Mouse (Mus musculus): ENCODE measurements around the gene Cela1.

Cela1 gene

GRCm38 (mm10) chr15:100687430-100687971 lies at the start of gene Cela1:
Gene Cela1 (minus strand): TSS chr15:100687921.
- no peak for DNase-seq (ENCODE audit: low spot score)

- DNase-seq (ENCODE audit: low spot score) = no peak
These were observed 48.2 kb upstream of the Cela1 start for GRCm38 (mm10) chr15:100735953-100736300.

GRCm38 (mm10) chr15:100735095-100735952 lies 47.6 kb upstream of the Cela1 start:
- DNase-seq (ENCODE audit: low spot score) = no peak

- DNase-seq (ENCODE audit: low spot score) = no peak
These were observed 44.9 kb upstream of the Cela1 start for GRCm38 (mm10) chr15:100732580-100732979.

DNA sequence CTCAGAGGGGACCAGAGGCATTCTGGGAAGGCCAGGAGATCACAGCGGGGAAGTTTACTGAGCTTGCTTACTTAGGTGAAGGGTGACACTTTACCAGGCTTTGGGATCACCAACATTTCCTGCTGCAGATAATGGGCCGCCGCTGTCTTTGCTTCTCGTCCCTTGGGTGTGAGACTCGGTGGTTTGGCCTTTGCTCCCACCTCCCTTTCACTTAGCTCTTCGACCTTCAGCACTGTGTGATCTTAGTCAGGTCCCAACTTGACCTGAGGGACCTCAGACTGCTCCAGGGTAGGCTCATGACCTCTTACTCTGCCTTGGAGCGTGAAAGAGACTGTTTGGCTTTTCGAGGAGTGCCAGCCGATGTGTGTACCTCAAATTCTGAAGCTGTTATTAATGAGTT lies 43.4 kb upstream of the Cela1 start:
- DNase-seq (ENCODE audit: low spot score) = no peak

GRCm38 (mm10) chr15:100729281-100729985 lies 41.7 kb upstream of the Cela1 start, which contains the start of gene Galnt6:
Gene Galnt6 (minus strand): TSS chr15:100729376.
- DNase-seq (ENCODE audit: low spot score) = peak; percentile 73

DNA sequence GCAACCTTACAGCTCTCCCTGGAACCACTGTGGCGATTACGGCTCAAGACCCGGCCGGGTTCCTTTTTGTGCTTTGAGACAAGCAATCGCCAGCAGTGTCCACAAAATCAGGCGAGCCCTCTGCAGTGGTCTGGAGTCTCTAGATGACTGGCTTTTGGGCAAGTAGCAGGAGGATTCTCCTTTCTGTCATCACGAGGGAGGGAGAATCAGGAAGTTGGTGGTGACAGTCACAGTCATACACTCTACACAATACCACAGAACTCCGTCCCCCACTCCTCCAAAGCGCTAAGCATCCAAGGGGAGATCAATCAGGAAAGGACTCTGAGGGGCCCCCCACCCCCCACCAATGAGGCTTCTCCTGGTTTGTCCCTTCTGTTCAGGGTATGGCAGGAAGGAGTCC lies 40.9 kb upstream of the Cela1 start:
- DNase-seq (ENCODE audit: low spot score) = no peak

GRCm38 (mm10) chr15:100727834-100728233 lies 40.1 kb upstream of the Cela1 start:
- no peak for DNase-seq (ENCODE audit: low spot score)

- DNase-seq (ENCODE audit: low spot score) = no peak
These were observed 39.0 kb upstream of the Cela1 start for GRCm38 (mm10) chr15:100726721-100727120.

DNA sequence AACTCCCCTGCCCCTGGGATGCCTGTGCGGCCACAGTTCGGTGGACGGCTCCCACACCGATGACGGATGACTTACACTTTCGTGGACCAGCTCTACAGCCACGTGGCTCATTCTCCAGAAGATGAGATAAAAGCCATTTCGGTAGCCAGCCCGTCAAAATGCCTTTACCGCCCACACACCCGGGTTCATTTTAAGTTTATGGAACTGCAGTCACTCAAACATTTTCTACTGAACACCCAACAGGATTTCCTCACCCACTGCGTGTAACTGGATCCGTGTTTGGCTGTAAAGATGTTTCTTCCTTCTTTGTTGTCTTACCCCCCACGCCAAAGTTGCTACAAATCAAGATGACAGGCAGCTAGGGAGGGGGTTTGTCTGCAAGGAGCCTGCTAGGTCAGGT lies 35.8 kb upstream of the Cela1 start:
- DNase-seq (ENCODE audit: low spot score) = no peak

- no peak for DNase-seq (ENCODE audit: low spot score)
These were observed 34.8 kb upstream of the Cela1 start for GRCm38 (mm10) chr15:100722564-100722963.

DNA sequence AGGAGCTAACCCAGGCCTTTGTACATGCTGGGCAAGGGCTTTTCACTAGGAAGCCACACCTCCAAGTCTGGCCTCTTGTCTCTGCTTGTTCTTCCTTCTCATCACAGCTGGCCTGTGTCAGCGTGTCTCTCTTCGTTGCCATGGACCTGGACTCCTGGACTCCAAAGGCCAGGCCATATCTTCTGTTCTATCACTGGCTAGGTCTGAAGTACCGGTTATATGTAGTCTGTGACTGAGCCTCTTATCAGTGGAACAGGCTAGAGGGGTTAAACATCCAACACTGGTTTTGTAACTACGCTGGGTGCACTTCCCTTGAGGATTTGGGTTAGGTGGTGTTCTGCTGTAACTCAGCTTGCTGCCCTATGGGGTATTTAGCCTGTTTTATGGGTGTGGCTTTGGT lies 34.3 kb upstream of the Cela1 start:
- no peak for DNase-seq (ENCODE audit: low spot score)

GRCm38 (mm10) chr15:100721445-100721844 lies 33.7 kb upstream of the Cela1 start:
- DNase-seq (ENCODE audit: low spot score) = no peak

DNA sequence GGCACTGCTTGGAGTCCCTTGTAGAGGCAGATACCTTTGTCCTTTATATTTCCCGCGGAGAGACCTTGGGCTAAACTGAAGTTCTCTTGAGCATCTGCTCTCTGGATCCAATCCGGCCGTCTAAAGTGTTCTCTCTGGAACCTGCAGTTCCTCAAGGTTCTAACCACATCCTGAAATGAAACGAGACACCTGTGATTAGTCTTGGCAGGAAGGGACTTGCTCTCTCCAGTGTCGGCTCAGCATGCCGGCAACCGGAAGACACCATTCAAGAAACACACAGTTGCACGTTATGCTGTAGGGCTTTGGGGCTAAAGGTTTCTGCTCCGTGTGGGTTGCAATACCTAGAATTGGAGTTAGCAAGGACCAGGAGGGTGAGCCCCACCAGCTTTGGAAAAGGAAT lies 32.3 kb upstream of the Cela1 start:
- no peak for DNase-seq (ENCODE audit: low spot score)

DNA sequence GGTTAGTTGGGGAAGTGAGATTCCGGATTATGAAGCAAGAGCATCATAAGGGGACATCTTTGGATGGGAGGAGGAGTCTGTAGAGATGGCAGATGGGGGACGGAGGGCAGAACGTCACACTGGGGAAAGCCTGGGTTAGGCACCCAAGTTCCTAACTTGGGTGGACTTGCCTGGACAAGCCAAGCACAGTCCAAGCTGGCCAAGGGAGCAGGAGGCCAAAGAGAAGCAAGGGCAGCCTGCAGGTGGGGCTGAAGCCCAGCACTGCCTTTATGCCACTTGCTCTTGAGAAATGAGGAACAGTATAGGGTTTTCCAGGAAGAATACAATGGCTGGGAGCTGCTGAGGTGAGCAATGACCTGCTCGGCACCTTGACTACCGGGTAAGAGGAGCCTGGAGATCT lies 31.5 kb upstream of the Cela1 start:
- DNase-seq (ENCODE audit: low spot score) = no peak

- no peak for DNase-seq (ENCODE audit: low spot score)
These were observed 30.9 kb upstream of the Cela1 start for GRCm38 (mm10) chr15:100718572-100718971.

DNA sequence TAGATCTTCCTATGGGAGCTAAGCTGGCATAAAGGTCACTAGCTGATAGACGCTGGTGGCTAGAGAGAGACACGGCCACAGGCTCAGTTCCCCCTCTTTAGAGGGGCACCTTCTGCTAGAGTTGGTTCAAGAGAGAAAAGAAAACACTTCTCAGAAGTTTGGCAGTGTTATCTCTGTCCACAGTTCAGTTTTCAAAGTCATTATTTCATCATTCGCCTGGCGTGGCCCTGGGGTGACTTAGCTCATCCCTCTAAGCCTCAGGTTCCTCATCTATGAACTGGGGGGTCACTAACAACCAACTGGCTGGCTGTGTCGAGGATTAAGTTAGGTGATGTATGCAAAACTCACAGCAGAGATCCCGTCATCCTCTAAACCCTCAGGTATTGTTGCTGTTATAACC lies 30.2 kb upstream of the Cela1 start:
- no peak for DNase-seq (ENCODE audit: low spot score)

DNA sequence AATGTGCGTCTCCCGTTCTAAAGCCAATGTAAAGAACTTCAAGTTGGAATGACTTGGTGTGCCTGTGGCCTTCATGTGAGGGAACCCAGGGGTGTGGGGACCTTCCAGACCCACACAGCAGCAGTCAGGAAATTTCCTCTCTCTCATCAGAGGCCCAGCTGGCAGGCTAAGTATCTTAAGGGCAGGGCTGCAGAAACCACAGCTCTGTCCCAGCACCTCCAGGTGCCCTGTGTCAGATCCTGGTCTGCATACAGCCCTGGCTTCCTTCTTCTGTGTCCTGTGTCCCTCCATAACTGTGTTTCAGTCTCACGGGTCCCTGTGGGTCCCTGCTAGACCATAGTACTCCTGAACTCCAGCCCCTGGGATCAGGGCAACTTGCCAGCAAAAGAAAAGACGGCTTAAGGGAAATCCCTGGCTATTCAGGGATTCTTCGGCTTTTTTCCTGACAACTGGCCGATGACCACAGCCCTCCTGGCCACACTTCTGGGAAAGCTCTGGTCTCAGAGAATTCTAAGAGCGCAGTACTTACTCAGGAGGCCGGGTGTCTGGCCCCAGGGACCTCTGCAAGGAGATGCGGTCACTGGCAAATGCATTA lies 27.8 kb upstream of the Cela1 start:
- DNase-seq (ENCODE audit: low spot score) = no peak

GRCm38 (mm10) chr15:100714470-100714869 lies 26.7 kb upstream of the Cela1 start:
- no peak for DNase-seq (ENCODE audit: low spot score)

GRCm38 (mm10) chr15:100710838-100711237 lies 23.1 kb upstream of the Cela1 start:
- no peak for DNase-seq (ENCODE audit: low spot score)

DNA sequence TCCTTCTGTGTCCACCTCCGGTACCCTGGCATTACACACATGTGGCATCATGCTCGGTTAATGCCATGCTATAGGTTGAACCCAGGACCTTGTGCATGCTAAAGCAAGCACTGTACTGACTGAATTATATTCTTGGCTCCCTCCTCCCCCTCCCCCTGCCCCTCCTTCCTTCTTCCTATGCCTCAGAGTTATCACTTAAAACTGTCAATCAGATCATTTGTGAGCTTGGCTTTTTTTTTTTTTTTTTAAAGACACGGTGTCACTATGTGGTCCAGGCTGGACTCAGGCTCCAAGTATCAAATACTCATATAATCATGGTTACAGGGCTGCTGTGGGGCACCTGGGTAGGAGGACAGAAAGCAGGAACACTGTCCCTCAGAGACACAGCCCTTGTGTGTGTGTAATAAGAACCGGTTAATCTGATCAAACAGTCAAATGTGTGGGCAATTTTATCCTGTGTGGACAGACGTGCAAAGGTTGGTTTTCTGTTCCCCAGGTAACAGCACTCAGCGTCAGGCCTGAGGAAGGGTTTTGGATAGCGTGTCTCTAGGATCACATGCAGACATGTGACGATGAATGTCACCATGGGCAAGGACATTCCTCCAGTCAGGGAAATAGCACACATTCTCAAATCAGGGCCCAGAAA lies 20.8 kb upstream of the Cela1 start:
- DNase-seq (ENCODE audit: low spot score) = no peak

DNA sequence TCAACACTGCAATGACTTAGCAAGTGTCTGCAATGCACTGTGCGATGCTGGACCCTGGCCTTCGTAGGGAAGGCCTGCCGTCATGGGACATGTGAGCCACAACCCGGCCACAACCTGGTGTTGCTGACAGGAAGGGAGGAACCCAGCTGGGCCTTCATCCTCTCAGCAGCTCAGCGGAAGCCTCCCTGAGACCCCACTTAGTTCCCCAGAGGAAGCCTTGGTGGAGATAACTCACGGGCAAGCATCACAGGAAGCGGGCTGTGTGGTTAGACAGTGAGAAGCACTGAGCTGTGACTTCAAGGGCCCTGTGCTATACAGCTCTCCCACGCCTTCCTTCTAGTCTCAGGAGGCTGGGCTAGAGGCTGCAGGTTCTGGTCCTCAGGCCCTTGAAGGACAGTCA lies 18.5 kb upstream of the Cela1 start:
- DNase-seq (ENCODE audit: low spot score) = no peak

All from testis, postnatal 10 days (tissue).